Mouse (Mus musculus) thymus, adult 2 months (tissue): ENCODE measurements at regions not wholly inside any gene's neighbourhood (a gene's known extent, or its start where the extent isn't known, plus 50 kb on each side); places are given as distances from the start of the nearest gene placed in this dataset.

Source experiments
- DNase-seq: peaks from one replicate; pipeline ENCODE4 v3.0.0; 2021
- H3K27ac ChIP-seq: fragments of 200-500 bp; 2 replicates; pipeline ENCODE4 v1.5.1; 2012; ENCODE audit warnings: low read length, control low read depth; ENCODE audit not compliant: control insufficient read depth, insufficient read depth
- H3K27me3 ChIP-seq: fragments of 200-500 bp; 2 replicates; pipeline ENCODE4 v1.6.1; 2012; ENCODE audit warnings: mild to moderate bottlenecking, low read length, moderate library complexity, mixed read lengths; ENCODE audit not compliant: control insufficient read depth, insufficient read depth
- H3K36me3 ChIP-seq: fragments of 200-500 bp; 2 replicates; pipeline ENCODE4 v1.6.1; 2012; ENCODE audit warnings: mild to moderate bottlenecking, low read length, moderate library complexity; ENCODE audit not compliant: control insufficient read depth, insufficient read depth
- H3K4me1 ChIP-seq: fragments of 200-500 bp; replicated peaks from 2 replicates; pipeline ENCODE4 v1.6.1; 2012; ENCODE audit warnings: low read length; ENCODE audit not compliant: control insufficient read depth, insufficient read depth
- H3K4me3 ChIP-seq: fragments of 200-500 bp; 2 replicates; pipeline ENCODE4 v1.5.1; 2012; ENCODE audit warnings: mild to moderate bottlenecking, low read length, control low read depth, moderate library complexity; ENCODE audit not compliant: control insufficient read depth, insufficient read depth
- CTCF ChIP-seq: fragments of 200-500 bp; IDR thresholded peaks from 2 replicates; pipeline ENCODE4 v1.5.1; 2012; ENCODE audit warnings: mild to moderate bottlenecking, control low read depth, low read length, moderate library complexity, borderline replicate concordance; ENCODE audit not compliant: control insufficient read depth, poor library complexity, insufficient read depth; ENCODE audit errors: extremely low read depth
- POLR2A ChIP-seq: fragments of 200-500 bp; IDR thresholded peaks from 2 replicates; pipeline ENCODE4 v1.6.1; 2012; ENCODE audit warnings: mild to moderate bottlenecking, low read length, control low read depth, moderate library complexity; ENCODE audit not compliant: control insufficient read depth, poor library complexity, insufficient read depth; ENCODE audit errors: extremely low read depth
- WGBS: fragments of 180-500 bp; shearing (Covaris S2); methylation state at CpG from one replicate; pipeline ENCODE4 v1.1.7; 2018; 5-methylcytosine and 5-hydroxymethylcytosine counted together

GRCm38 (mm10) chr1:194524976-194525375, 93.0 kb upstream of the Plxna2 start:
- Histone ChIP-seq H3K27ac (no peak overlapping the region), H3K4me1 (no peaks in the 10 kb centered on the region), H3K36me3 (no peaks in the 10 kb centered on the region), H3K27me3 (no peaks in the 10 kb centered on the region), H3K4me3 (no peak overlapping the region)
- TF ChIP-seq POLR2A, result no peak
- TF ChIP-seq CTCF, result no peak
- no peak for DNase-seq
- 98% methylated on average over 2 of the region's 2 CpGs for WGBS

GRCm38 (mm10) chr1:194521216-194521615, 96.8 kb upstream of the Plxna2 start:
- Histone ChIP-seq H3K36me3 (no peaks in the 10 kb centered on the region), H3K4me1 (no peaks in the 10 kb centered on the region), H3K27me3 (no peaks in the 10 kb centered on the region), H3K4me3 (no peak overlapping the region), H3K27ac (no peak overlapping the region)
- no peak for DNase-seq
- no peak for TF ChIP-seq CTCF
- TF ChIP-seq POLR2A, result no peak
- WGBS, result 93% methylated on average over 2 of the region's 2 CpGs

GRCm38 (mm10) chr1:194519509-194520220, 98.4 kb upstream of the Plxna2 start:
- Histone ChIP-seq H3K27ac (no peak overlapping the region), H3K4me1 (no peaks in the 10 kb centered on the region), H3K27me3 (no peaks in the 10 kb centered on the region), H3K36me3 (no peaks in the 10 kb centered on the region), H3K4me3 (no peak overlapping the region)
- DNase-seq, result no peak
- 88% methylated on average over 6 of the region's 6 CpGs for WGBS
- TF ChIP-seq POLR2A, result no peak
- no peak for TF ChIP-seq CTCF

- DNase-seq, result no peak
- WGBS, result 100% methylated on average over 1 of the region's 1 CpGs
- Histone ChIP-seq H3K27ac (no peak overlapping the region), H3K4me1 (no peaks in the 10 kb centered on the region), H3K4me3 (no peak overlapping the region), H3K27me3 (no peaks in the 10 kb centered on the region), H3K36me3 (no peaks in the 10 kb centered on the region)
- TF ChIP-seq CTCF (no peak), POLR2A (no peak)
Observed at GRCm38 (mm10) chr1:194516136-194516535, 101.9 kb upstream of the Plxna2 start.

GRCm38 (mm10) chr1:194508314-194508713, 109.7 kb upstream of the Plxna2 start:
- Histone ChIP-seq H3K4me3 (no peak overlapping the region), H3K4me1 (no peaks in the 10 kb centered on the region), H3K27me3 (no peaks in the 10 kb centered on the region), H3K36me3 (no peaks in the 10 kb centered on the region), H3K27ac (no peak overlapping the region)
- WGBS, result 78% methylated on average over 1 of the region's 1 CpGs
- no peak for TF ChIP-seq POLR2A
- no peak for TF ChIP-seq CTCF
- no peak for DNase-seq

- no peaks in the 10 kb centered on the region for H3K4me1 ChIP-seq
- H3K36me3 ChIP-seq, result no peaks in the 10 kb centered on the region
- no peak for DNase-seq
- no peak overlapping the region for H3K4me3 ChIP-seq
- TF ChIP-seq CTCF, result no peak
- no peak for TF ChIP-seq POLR2A
- WGBS, result 39% methylated on average over 3 of the region's 3 CpGs
- no peak overlapping the region for H3K27ac ChIP-seq
- no peaks in the 10 kb centered on the region for H3K27me3 ChIP-seq
Observed at GRCm38 (mm10) chr1:194505826-194506225, 112.2 kb upstream of the Plxna2 start.

- H3K4me1 ChIP-seq, result no peaks in the 10 kb centered on the region
- H3K27me3 ChIP-seq, result no peaks in the 10 kb centered on the region
- no peaks in the 10 kb centered on the region for H3K36me3 ChIP-seq
- no peak for TF ChIP-seq POLR2A
- no peak for TF ChIP-seq CTCF
- DNase-seq, result no peak
- H3K27ac ChIP-seq, result no peak overlapping the region
- H3K4me3 ChIP-seq, result no peak overlapping the region
Observed at GRCm38 (mm10) chr1:194504207-194504606, 113.8 kb upstream of the Plxna2 start.
